Mouse (Mus musculus) myocyte (in vitro differentiated cells): ENCODE measurements around the gene Hils1. TPM values are rescaled to one million over a fixed set of nuclear protein-coding genes. Genes with fewer than 3 reads are reported as not detected.

Experiments
- H3K27me3 ChIP-seq: one replicate; pipeline ENCODE4 v1.6.1; 2011; ENCODE audit not compliant: control insufficient read depth, insufficient read depth, insufficient read length
- H3K36me3 ChIP-seq: one replicate; pipeline ENCODE4 v1.6.1; 2011; ENCODE audit not compliant: control insufficient read depth, insufficient read depth
- H3K4me2 ChIP-seq: one replicate; pipeline ENCODE4 v1.6.1; 2011; ENCODE audit warnings: low read depth, control low read depth
- H3K4me3 ChIP-seq: one replicate; pipeline ENCODE4 v1.5.1; 2011; ENCODE audit warnings: mild to moderate bottlenecking, control low read depth, moderate library complexity
- H3K79me2 ChIP-seq: one replicate; pipeline ENCODE4 v1.6.1; 2011; ENCODE audit not compliant: control insufficient read depth, insufficient read depth
- H3ac ChIP-seq: one replicate; pipeline ENCODE4 v1.6.1; 2011; ENCODE audit not compliant: control insufficient read depth, insufficient read length
- CEBPB ChIP-seq: IDR thresholded peaks from 2 replicates; pipeline ENCODE4 v1.6.1; 2011; ENCODE audit warnings: mild to moderate bottlenecking, moderate library complexity; ENCODE audit not compliant: poor library complexity, insufficient read depth, severe bottlenecking
- E2F4 ChIP-seq: IDR thresholded peaks from one replicate; pipeline ENCODE4 v1.6.1; 2011; ENCODE audit warnings: mild to moderate bottlenecking, control low read depth, moderate library complexity; ENCODE audit not compliant: insufficient read depth
- MAX ChIP-seq: IDR thresholded peaks from one replicate; pipeline ENCODE4 v1.6.1; 2011; ENCODE audit warnings: low read depth, mild to moderate bottlenecking, control low read depth
- MYOD1 ChIP-seq, 3 experiments: IDR thresholded peaks; one replicate each; pipeline ENCODE4 v1.6.1; 2011; ENCODE audit warnings: control low read depth in 2 of 3, low read depth in 2 of 3, mild to moderate bottlenecking in 2 of 3, moderate library complexity in 1 of 3; ENCODE audit not compliant: insufficient read length in 2 of 3, control insufficient read depth in 1 of 3
- MYOG ChIP-seq, 3 experiments: IDR thresholded peaks; one replicate each; pipeline ENCODE4 v1.6.1; 2011; ENCODE audit warnings: control low read depth in 2 of 3, low read depth in 2 of 3, mild to moderate bottlenecking in 2 of 3; ENCODE audit not compliant: insufficient read length in 2 of 3, control insufficient read depth in 1 of 3, insufficient read depth in 1 of 3
- POLR2A ChIP-seq: IDR thresholded peaks from one replicate; pipeline ENCODE4 v1.6.1; 2011; ENCODE audit warnings: low read depth, mild to moderate bottlenecking, control low read depth, moderate library complexity; ENCODE audit not compliant: insufficient read length
- POLR2AphosphoS2 ChIP-seq: IDR thresholded peaks from one replicate; pipeline ENCODE4 v1.6.1; 2011; ENCODE audit warnings: low read depth, control low read depth; ENCODE audit not compliant: insufficient read length
- REST ChIP-seq: IDR thresholded peaks from one replicate; pipeline ENCODE4 v1.6.1; 2011; ENCODE audit warnings: mild to moderate bottlenecking, control low read depth, moderate library complexity; ENCODE audit not compliant: insufficient read depth, insufficient read length
- SRF ChIP-seq: IDR thresholded peaks from one replicate; pipeline ENCODE4 v1.6.1; 2011; ENCODE audit warnings: low read depth; ENCODE audit not compliant: control insufficient read depth, insufficient read length
- TCF12 ChIP-seq: IDR thresholded peaks from one replicate; pipeline ENCODE4 v1.6.1; 2011; ENCODE audit warnings: mild to moderate bottlenecking, control low read depth; ENCODE audit not compliant: poor library complexity, insufficient read depth, severe bottlenecking
- TCF3 ChIP-seq: IDR thresholded peaks from one replicate; pipeline ENCODE4 v1.6.1; 2011; ENCODE audit warnings: low read depth, control low read depth; ENCODE audit not compliant: insufficient read length
- USF1 ChIP-seq: IDR thresholded peaks from one replicate; pipeline ENCODE4 v1.6.1; 2011; ENCODE audit warnings: low read depth, mild to moderate bottlenecking, control low read depth, moderate library complexity
- polyA plus RNA-seq: library from polyadenylated mRNA; unstranded; fragments of >200 nt; fragmentation: generic; extraction: Trizol; gene quantifications from one replicate; pipeline ENCODE4 v1.2.1, GENCODE M21; 2012; ENCODE audit warnings: missing spikeins

The Hils1 gene
- polyA plus RNA-seq, 1 experiment, result 0.37 TPM

DNA sequence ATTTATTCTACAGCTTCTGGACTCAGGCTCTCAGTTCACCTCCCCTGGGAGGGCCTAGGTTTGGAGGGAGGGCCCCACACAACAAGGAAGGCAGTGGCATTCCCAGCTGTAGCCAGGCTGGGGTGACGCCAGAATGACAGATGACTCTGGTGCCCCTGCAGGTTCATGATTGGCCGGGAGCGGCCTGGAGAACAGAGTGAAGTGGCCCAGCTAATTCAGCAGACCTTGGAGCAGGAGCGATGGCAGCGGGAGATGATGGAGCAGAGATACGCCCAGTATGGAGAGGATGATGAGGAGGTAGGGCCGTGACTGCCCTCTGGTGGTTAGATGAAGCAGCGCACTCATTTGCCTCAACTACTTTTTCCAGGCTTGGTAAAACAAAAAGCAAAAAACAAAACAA lies 33.7 kb downstream of the Hils1 start:
- Histone ChIP-seq H3K27me3 (no peaks in the 10 kb centered on the region), H3ac (no peak overlapping the region), H3K4me3 (no peak overlapping the region), H3K79me2 (peaks cover 3% of the 10 kb centered on the region), H3K4me2 (no peak overlapping the region), H3K36me3 (peaks cover 10% of the 10 kb centered on the region)
- TF ChIP-seq TCF3 (no peak), POLR2AphosphoS2 (peak; percentile 44)

GRCm38 (mm10) chr11:95001584-95002347 lies 34.4 kb downstream of the Hils1 start:
- H3K79me2 ChIP-seq, result no peaks in the 10 kb centered on the region
- TF ChIP-seq E2F4 (no peak), CEBPB (no peak), POLR2AphosphoS2 (no peak), REST (no peak)
- H3K27me3 ChIP-seq, result no peaks in the 10 kb centered on the region
- no peak overlapping the region for H3K4me2 ChIP-seq
- H3K36me3 ChIP-seq, result peaks cover 5% of the 10 kb centered on the region
- no peak overlapping the region for H3ac ChIP-seq
- H3K4me3 ChIP-seq, result no peak overlapping the region

DNA sequence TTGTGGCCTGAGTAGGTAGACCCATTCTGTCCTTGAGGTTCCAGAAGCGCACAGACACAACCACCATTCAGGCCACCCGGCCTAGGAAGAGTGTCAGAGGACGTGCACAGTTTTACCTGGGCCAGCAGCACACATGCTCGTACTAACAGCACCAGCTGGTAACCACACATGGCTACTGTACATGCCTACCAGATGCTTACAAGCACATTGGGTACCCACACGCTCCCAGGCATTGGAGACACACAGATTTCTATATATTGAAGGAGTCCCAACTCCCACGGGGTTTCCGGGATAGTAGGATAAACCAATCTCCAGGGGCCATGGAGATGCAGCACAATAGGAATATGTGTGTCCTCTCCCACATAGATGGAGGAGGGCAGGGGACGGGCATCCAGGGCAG lies 35.3 kb downstream of the Hils1 start:
- Histone ChIP-seq H3K79me2 (no peaks in the 10 kb centered on the region), H3K4me2 (no peak overlapping the region), H3K36me3 (no peaks in the 10 kb centered on the region), H3ac (no peak overlapping the region), H3K4me3 (no peak overlapping the region), H3K27me3 (no peaks in the 10 kb centered on the region)
- TF ChIP-seq TCF12 (no peak), TCF3 (no peak), MYOD1 (IDR thresholded peaks at IDR 0.05; ENCODE audit: control insufficient read depth in 1 of 3, insufficient read length in 2 of 3, low read depth in 2 of 3) (no peak), MAX (no peak), MYOG (IDR thresholded peaks at IDR 0.05; ENCODE audit: control insufficient read depth in 1 of 3, insufficient read depth in 1 of 3, insufficient read length in 2 of 3, low read depth in 2 of 3) (no peak), POLR2AphosphoS2 (no peak), POLR2A (no peak), SRF (no peak), USF1 (no peak), CEBPB (no peak), REST (no peak), E2F4 (no peak)

DNA sequence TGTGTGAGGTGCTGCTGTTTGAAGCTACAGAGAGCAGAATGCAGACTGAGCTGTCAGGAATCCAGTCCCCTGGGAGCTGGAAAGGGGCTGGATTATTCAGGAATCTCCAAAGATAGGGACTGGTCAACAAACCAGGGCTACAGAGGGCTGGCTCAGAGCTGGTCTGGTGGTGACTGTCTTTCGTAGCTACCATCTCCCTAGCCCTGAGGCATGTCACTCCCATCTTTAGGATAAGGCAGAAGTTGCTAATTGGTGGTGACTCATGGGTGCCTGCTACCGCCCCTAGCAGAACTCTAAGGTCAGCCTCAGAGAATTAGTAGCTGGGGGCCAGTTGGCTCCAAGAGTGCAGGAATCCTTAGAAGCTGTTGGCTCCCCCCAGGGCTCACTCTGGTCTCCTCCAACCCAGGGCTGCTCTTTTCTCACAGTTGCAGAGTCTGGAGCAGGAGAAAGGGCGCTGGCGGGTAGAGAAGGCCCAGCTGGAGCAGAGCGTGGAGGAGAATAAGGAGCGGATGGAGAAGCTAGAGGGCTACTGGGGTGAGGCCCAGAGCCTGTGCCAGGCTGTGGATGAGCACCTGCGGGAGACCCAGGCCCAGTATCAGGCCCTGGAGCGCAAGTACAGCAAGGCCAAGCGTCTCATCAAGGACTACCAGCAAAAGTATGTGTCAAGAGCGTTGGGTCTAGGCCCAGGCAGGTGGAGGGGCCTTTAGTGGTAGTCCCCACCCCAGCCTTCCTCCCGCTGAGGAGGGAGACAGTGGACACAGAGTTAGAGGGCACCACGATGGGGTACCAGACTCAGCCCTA lies 36.9 kb downstream of the Hils1 start:
- Histone ChIP-seq H3K4me3 (no peak overlapping the region), H3ac (no peak overlapping the region), H3K27me3 (no peaks in the 10 kb centered on the region), H3K4me2 (peak overlapping the region; percentile 61), H3K79me2 (no peaks in the 10 kb centered on the region), H3K36me3 (no peaks in the 10 kb centered on the region)
- TF ChIP-seq MYOD1 (IDR thresholded peaks at IDR 0.05; ENCODE audit: control insufficient read depth in 1 of 3, insufficient read length in 2 of 3, low read depth in 2 of 3) (no peak), TCF3 (no peak), POLR2AphosphoS2 (no peak), CEBPB (no peak), SRF (no peak)

- H3ac ChIP-seq, result no peak overlapping the region
Observed at GRCm38 (mm10) chr11:95004937-95005198, 37.5 kb downstream of the Hils1 start.

More at GRCm38 (mm10) chr11:95004937-95005198, 37.5 kb downstream of the Hils1 start:
- no peaks in the 10 kb centered on the region for H3K27me3 ChIP-seq
- no peaks in the 10 kb centered on the region for H3K79me2 ChIP-seq
- peak overlapping the region; percentile 61 for H3K4me2 ChIP-seq
- TF ChIP-seq MYOD1 (IDR thresholded peaks at IDR 0.05; ENCODE audit: control insufficient read depth in 1 of 3, insufficient read length in 2 of 3, low read depth in 2 of 3), result peak in 2 of 3 experiments; percentile 27 to 35
- peak in 1 of 3 experiments; percentile 12 for TF ChIP-seq MYOG (IDR thresholded peaks at IDR 0.05; ENCODE audit: control insufficient read depth in 1 of 3, insufficient read depth in 1 of 3, insufficient read length in 2 of 3, low read depth in 2 of 3)
- no peak for TF ChIP-seq TCF3
- no peaks in the 10 kb centered on the region for H3K36me3 ChIP-seq
- no peak overlapping the region for H3K4me3 ChIP-seq
